Mouse (Mus musculus) heart, adult 2 months (tissue): ENCODE results near the gene Hspb9. TPM values are rescaled to one million over a fixed set of nuclear protein-coding genes. Genes with fewer than 3 reads are reported as not detected.
A peak's percentile ranks its signal among the peaks of the same experiment; 100 is the strongest.

Experiments
- DNase-seq, 2 experiments: peaks; one replicate each; pipeline ENCODE4 v3.0.0; 2021
- H3K27ac ChIP-seq: fragments of 200-600 bp; 2 replicates; pipeline ENCODE4 v1.8.1; 2022
- H3K27me3 ChIP-seq: fragments of 200-500 bp; 2 replicates; pipeline ENCODE4 v1.6.1; 2012; ENCODE audit warnings: mild to moderate bottlenecking, low read length, inconsistent platforms, mixed read lengths; ENCODE audit not compliant: control insufficient read depth, insufficient read depth
- H3K36me3 ChIP-seq: fragments of 200-500 bp; 2 replicates; pipeline ENCODE4 v1.6.1; 2012; ENCODE audit warnings: low read length, inconsistent platforms; ENCODE audit not compliant: control insufficient read depth, insufficient read depth
- H3K4me1 ChIP-seq: fragments of 200-500 bp; 2 replicates; pipeline ENCODE4 v1.6.1; 2011; ENCODE audit warnings: low read length; ENCODE audit not compliant: control insufficient read depth, insufficient read depth
- H3K4me3 ChIP-seq: fragments of 200-600 bp; 2 replicates; pipeline ENCODE4 v1.8.1; 2022
- H3K79me2 ChIP-seq: fragments of 200-500 bp; replicated peaks from 2 replicates; pipeline ENCODE4 v1.6.1; 2012; ENCODE audit warnings: mild to moderate bottlenecking, inconsistent platforms, low read length, moderate library complexity, mixed read lengths; ENCODE audit not compliant: control insufficient read depth, insufficient read depth
- H3K9ac ChIP-seq: fragments of 200-500 bp; 2 replicates; pipeline ENCODE4 v1.6.1; 2012; ENCODE audit warnings: low read depth, mild to moderate bottlenecking, control low read depth, inconsistent platforms, low read length, mixed read lengths
- CTCF ChIP-seq: fragments of 200-600 bp; IDR thresholded peaks from 2 replicates; pipeline ENCODE4 v1.8.1; 2022; ENCODE audit warnings: antibody characterized with exemption, mild to moderate bottlenecking, moderate library complexity
- EP300 ChIP-seq: fragments of 200-500 bp; IDR thresholded peaks from 2 replicates; pipeline ENCODE4 v1.6.1; 2011; ENCODE audit warnings: low read depth, low read length, control low read depth; ENCODE audit not compliant: insufficient read depth
- POLR2A ChIP-seq: fragments of 200-500 bp; IDR thresholded peaks from 2 replicates; pipeline ENCODE4 v1.6.1; 2011; ENCODE audit warnings: mild to moderate bottlenecking, low read depth, low read length, control low read depth; ENCODE audit not compliant: insufficient read depth
- WGBS: fragments of 180-500 bp; shearing (Covaris S2); methylation state at CpG from one replicate; pipeline ENCODE4 v1.1.7; 2018; 5-methylcytosine and 5-hydroxymethylcytosine counted together
- intact Hi-C: fragments of 180-260 bp; cut with DNase I; formaldehyde crosslinking; loops from one replicate; pipeline ENCODE4 v1.15.1; 2025
- polyA plus RNA-seq: library from polyadenylated mRNA; depleted of rRNA; stranded (reverse); fragments of >200 nt; gene quantifications from 2 replicates; pipeline ENCODE4 v1.2.3, GENCODE M21; 2012
- total RNA-seq, 2 experiments: library from RNA; stranded (reverse); gene quantifications; 2 replicates each; pipeline ENCODE4 v1.2.3; 2021

Hspb9 gene
- total and polyA plus RNA-seq, 3 experiments = 0.62 TPM; not detected in 2

GRCm38 (mm10) chr11:100752294-100752693 is 38.6 kb downstream of the Hspb9 start:
- Histone ChIP-seq H3K79me2 (no peaks in the 10 kb centered on the region), H3K27ac (no peak overlapping the region), H3K27me3 (no peaks in the 10 kb centered on the region), H3K4me3 (no peak overlapping the region), H3K9ac (no peak overlapping the region), H3K36me3 (no peaks in the 10 kb centered on the region), H3K4me1 (no peaks in the 10 kb centered on the region)
- WGBS = 42% methylated on average over 10 of the region's 10 CpGs
- intact Hi-C loops = no loop called here
- TF ChIP-seq CTCF (no peak), EP300 (no peak), POLR2A (no peak)
- no peak for DNase-seq

DNA sequence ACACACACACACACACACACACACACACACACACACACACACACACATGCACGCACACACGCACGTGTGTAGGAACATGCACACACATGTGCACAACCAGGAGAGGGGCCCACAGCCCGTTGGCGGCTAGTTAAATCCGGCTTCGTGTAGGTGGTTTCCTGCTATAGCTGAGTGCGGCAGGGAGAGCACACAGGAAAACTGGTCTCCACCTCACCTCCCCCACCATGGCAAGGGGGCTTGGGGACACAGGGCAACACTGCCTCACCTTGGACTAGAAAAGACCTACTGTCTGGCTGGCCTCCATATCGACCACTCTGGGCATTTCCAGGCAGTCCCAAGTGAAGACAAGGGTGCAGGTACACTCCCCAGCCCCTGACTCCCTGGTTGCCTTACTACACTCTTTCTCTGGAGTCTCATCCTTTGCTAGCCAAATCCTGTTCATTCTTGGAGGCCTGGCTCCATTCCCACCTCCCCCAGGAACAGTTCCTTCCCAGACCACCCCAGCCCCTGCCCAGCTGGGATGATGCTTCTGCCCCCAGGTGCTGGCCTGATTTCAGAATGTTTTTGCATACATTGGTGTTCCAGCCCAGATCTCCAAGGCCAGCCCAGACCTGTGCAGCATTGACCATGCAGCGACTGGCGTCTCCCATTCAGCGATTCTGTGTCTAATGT is 40.5 kb downstream of the Hspb9 start:
- intact Hi-C loops = no loop called here
- no peak for DNase-seq
- Histone ChIP-seq H3K9ac (no peak overlapping the region), H3K36me3 (no peaks in the 10 kb centered on the region), H3K4me3 (no peak overlapping the region), H3K27me3 (peaks cover 3% of the 10 kb centered on the region), H3K4me1 (no peaks in the 10 kb centered on the region), H3K79me2 (no peaks in the 10 kb centered on the region), H3K27ac (no peak overlapping the region)
- 67% methylated on average over 12 of the region's 12 CpGs for WGBS
- TF ChIP-seq POLR2A (no peak), EP300 (no peak), CTCF (no peak)

- Histone ChIP-seq H3K79me2 (no peaks in the 10 kb centered on the region), H3K27me3 (peaks cover 8% of the 10 kb centered on the region), H3K36me3 (no peaks in the 10 kb centered on the region), H3K4me1 (no peaks in the 10 kb centered on the region), H3K27ac (no peak overlapping the region), H3K9ac (no peak overlapping the region), H3K4me3 (no peak overlapping the region)
- no peak for DNase-seq
- TF ChIP-seq EP300 (no peak), CTCF (no peak), POLR2A (no peak)
- intact Hi-C loops = no loop called here
- WGBS = 82% methylated on average over 3 of the region's 3 CpGs
Observed at GRCm38 (mm10) chr11:100754693-100755057, 41.0 kb downstream of the Hspb9 start.

GRCm38 (mm10) chr11:100756476-100756875 is 42.8 kb downstream of the Hspb9 start:
- no peak overlapping the region for H3K4me3 ChIP-seq
- peaks cover 10% of the 10 kb centered on the region for H3K27me3 ChIP-seq
- H3K36me3 ChIP-seq = no peaks in the 10 kb centered on the region
- H3K4me1 ChIP-seq = peaks cover 1% of the 10 kb centered on the region; the same call in 1 of the 2 replicates
- TF ChIP-seq EP300 = no peak
- no peak for TF ChIP-seq POLR2A
- intact Hi-C loops = no loop called here
- WGBS = 54% methylated on average over 6 of the region's 6 CpGs
- H3K27ac ChIP-seq = no peak overlapping the region
- no peaks in the 10 kb centered on the region for H3K79me2 ChIP-seq
- DNase-seq = no peak
- H3K9ac ChIP-seq = no peak overlapping the region

DNA sequence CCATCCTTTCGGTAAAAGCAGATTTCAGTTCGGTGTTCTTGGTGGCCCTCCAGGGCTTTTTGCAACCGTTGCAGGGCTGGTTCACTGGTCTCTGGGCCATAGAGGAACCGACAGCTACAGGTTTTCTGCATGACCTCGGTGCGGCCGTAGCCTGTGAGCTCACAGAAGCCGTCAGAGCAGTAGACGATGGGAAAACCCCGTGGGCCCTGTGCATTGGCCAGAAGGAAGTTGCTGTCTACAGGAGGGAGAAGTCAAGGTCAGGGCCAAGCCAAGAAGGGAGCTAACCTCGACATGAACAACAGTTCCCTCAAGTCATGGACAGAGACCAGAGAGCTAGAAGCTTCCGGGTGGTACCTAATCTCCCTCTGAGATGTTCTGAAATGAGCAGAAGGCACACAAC is 43.9 kb downstream of the Hspb9 start:
- DNase-seq = no peak
- Histone ChIP-seq H3K4me1 (peaks cover 1% of the 10 kb centered on the region; the same call in 1 of the 2 replicates), H3K9ac (no peak overlapping the region), H3K36me3 (no peaks in the 10 kb centered on the region), H3K27me3 (peaks cover 10% of the 10 kb centered on the region), H3K4me3 (no peak overlapping the region), H3K79me2 (no peaks in the 10 kb centered on the region), H3K27ac (no peak overlapping the region)
- 74% methylated on average over 12 of the region's 12 CpGs for WGBS
- TF ChIP-seq CTCF (no peak), POLR2A (no peak), EP300 (no peak)
- intact Hi-C loops = no loop called here

DNA sequence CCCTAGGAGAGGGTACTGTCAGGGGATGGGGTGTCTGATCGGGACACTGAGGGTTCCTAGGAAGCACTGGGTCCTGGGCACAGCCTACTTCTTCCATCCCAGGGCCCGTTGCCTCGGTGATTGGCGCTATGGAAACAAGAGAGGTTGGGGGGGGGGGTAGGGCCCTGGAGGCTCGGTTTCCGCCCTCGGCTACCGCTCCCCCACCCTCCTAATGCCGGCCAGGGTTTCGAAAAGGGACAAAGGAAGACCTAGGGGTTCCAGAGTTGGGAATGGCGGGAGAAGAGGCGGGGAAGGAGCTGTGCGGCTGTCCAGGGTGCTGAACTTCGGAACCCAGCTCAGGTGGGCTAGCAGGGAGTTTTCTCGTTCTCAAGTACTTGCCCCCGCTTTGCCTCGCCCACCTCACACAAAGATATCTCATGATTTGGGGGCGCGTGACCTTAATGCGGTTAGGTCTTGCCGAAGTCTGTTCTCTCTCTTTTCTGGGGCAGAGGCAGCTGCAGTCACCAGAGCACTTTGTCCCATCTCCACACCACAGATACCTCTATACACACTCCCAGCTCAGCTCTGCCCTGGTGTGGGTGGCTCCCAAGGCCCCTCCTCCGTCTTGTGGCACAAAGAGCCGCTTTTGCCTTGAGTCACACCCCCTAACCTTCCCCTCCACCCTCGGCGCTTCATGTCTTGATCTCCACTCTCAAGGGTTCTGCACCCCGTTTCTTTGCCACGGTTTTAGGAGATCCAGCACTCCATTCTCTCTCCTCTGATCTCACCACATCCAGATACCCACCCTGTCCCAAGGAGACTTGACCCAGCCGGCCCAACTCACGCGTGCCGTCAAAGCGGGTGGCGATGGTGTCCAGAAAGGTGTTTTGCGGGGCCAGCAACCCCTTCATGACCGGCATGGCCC is 45.3 kb downstream of the Hspb9 start:
- Histone ChIP-seq H3K79me2 (no peaks in the 10 kb centered on the region), H3K4me3 (no peak overlapping the region), H3K36me3 (no peaks in the 10 kb centered on the region), H3K27ac (no peak overlapping the region), H3K9ac (no peak overlapping the region), H3K4me1 (peaks cover 1% of the 10 kb centered on the region; the same call in 1 of the 2 replicates), H3K27me3 (peaks cover 10% of the 10 kb centered on the region)
- DNase-seq = peak in 1 of 2 experiments; percentile 64
- WGBS = 4% methylated on average over 35 of the region's 35 CpGs
- intact Hi-C loops = no loop called here
- TF ChIP-seq POLR2A (no peak), EP300 (no peak)
